Mouse (Mus musculus) neural tube, embryonic 15.5 days (tissue): ENCODE data around the gene Ptbp1. TPM values are rescaled to one million over a fixed set of nuclear protein-coding genes. Genes with fewer than 3 reads are reported as not detected.
A peak's percentile ranks its signal among the peaks of the same experiment; 100 is the strongest.

Experiments used
- ATAC-seq: fragments of 200-750 bp; cut with Nextera tagmentation; 2 replicates; pipeline ENCODE4 v1.8.0; 2017; ENCODE audit warnings: mild to moderate bottlenecking, moderate TSS enrichment, moderate library complexity; ENCODE audit not compliant: low FRiP score
- H3K27ac ChIP-seq: fragments of 300-500 bp; sonication (generic); replicated peaks from 2 replicates; pipeline ENCODE4 v1.5.1; 2015; ENCODE audit warnings: mild to moderate bottlenecking, inconsistent platforms
- H3K27me3 ChIP-seq: fragments of 300-500 bp; sonication (generic); replicated peaks from 2 replicates; pipeline ENCODE4 v1.6.1; 2015; ENCODE audit warnings: inconsistent platforms
- H3K36me3 ChIP-seq: fragments of 300-500 bp; sonication (generic); 2 replicates; pipeline ENCODE4 v1.6.1; 2015; ENCODE audit warnings: inconsistent platforms
- H3K4me1 ChIP-seq: fragments of 300-500 bp; sonication (generic); 2 replicates; pipeline ENCODE4 v1.6.1; 2015; ENCODE audit warnings: inconsistent platforms
- H3K4me2 ChIP-seq: fragments of 300-500 bp; sonication (generic); 2 replicates; pipeline ENCODE4 v1.6.1; 2015; ENCODE audit warnings: inconsistent platforms, mild to moderate bottlenecking, moderate library complexity
- H3K4me3 ChIP-seq: fragments of 300-500 bp; sonication (generic); replicated peaks from 2 replicates; pipeline ENCODE4 v1.5.1; 2015; ENCODE audit warnings: mild to moderate bottlenecking, inconsistent platforms
- H3K9ac ChIP-seq: fragments of 300-500 bp; sonication (generic); replicated peaks from 2 replicates; pipeline ENCODE4 v1.6.1; 2015; ENCODE audit warnings: mild to moderate bottlenecking, inconsistent platforms
- H3K9me3 ChIP-seq: fragments of 300-500 bp; sonication (generic); replicated peaks from 2 replicates; pipeline ENCODE4 v1.6.1; 2016; ENCODE audit warnings: inconsistent platforms
- WGBS: fragments of 180-500 bp; shearing (Covaris S2); methylation state at CpG from one replicate; pipeline ENCODE4 v1.1.7; 2015; ENCODE audit warnings: mixed read lengths; 5-methylcytosine and 5-hydroxymethylcytosine counted together
- polyA plus RNA-seq: library from polyadenylated mRNA; unstranded; fragments of >200 nt; fragmentation: Nextera tagmentation; extraction: Ambion mirVana; gene quantifications from 2 replicates; pipeline ENCODE4 v1.2.1, GENCODE M21; 2015

The Ptbp1 gene
- polyA plus RNA-seq, 1 experiment from 2014 or later, result 55.8 TPM

DNA sequence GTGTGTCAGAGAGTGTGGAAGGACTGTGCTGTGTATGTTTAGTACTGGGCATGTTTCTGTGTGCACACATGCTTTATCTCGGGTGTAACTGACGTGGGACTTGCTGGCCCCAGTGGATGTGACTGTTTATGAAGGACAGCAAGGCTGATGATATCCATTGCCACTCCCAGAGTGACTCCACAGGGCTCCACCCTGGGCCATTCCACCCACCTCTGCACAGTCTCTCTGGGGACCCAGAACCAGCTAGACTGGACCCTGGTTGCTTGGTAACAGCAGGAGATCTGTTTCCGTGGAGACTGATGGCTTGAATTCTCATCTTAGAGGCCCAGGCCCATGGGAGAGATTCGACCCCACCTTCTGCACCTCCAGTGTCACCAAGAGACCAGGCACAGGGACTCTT is 36.0 kb upstream of the Ptbp1 start:
- H3K4me1 ChIP-seq, result peaks cover 10% of the 10 kb centered on the region; the same call in 1 of the 2 replicates
- no peak overlapping the region for H3K4me3 ChIP-seq
- ATAC-seq, result no peak
- no peak overlapping the region for H3K9ac ChIP-seq
- no peak overlapping the region for H3K4me2 ChIP-seq
- H3K9me3 ChIP-seq, result no peaks in the 10 kb centered on the region
- H3K27ac ChIP-seq, result no peak overlapping the region
- peaks cover 64% of the 10 kb centered on the region for H3K36me3 ChIP-seq
- 72% methylated on average over 4 of the region's 4 CpGs for WGBS
- H3K27me3 ChIP-seq, result no peaks in the 10 kb centered on the region

DNA sequence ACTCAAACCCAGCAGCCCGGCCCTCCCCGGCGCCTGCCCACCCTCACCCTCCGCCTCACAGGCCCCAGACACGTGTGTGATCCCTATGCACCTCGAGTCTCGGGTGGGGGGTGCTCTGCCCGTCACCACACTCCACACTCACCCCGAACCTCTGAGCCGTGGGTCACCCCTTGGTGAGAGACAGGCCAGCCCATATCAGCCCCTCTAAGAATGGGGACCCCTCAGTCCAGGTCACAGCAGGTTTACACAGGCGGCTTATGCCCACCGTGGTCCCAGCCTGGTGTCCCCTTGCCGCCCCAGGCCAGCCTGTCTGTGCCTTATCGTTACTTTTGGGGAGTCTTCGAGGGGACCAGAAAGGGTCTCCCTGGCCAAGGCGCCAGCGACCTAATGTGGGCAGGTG is 34.6 kb upstream of the Ptbp1 start:
- Histone ChIP-seq H3K27ac (no peak overlapping the region), H3K36me3 (peaks cover 60% of the 10 kb centered on the region), H3K9ac (no peak overlapping the region), H3K4me2 (no peak overlapping the region), H3K4me3 (no peak overlapping the region), H3K9me3 (no peaks in the 10 kb centered on the region), H3K4me1 (peaks cover 10% of the 10 kb centered on the region; the same call in 1 of the 2 replicates), H3K27me3 (no peaks in the 10 kb centered on the region)
- 94% methylated on average over 17 of the region's 17 CpGs for WGBS
- no peak for ATAC-seq

DNA sequence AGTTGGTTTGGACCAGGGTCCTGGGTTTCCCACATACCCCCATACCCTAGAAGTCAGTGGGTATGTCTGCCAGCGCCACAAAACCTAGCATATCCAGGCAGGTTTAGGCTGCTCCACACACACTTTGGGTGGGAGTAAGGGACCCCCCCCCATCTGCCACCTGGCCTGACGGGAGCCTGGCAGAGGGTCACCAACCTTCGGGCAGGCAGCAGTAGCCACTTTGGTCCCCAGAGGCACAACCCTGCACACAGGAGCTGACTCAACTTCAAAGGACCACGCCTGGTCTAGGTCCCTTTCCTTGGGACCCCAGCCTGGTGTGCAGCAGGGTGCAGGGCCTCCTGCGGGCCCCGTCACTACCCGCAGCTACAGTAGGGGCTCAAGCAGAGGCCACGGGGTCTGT is 34.0 kb upstream of the Ptbp1 start:
- peaks cover 10% of the 10 kb centered on the region; the same call in 1 of the 2 replicates for H3K4me1 ChIP-seq
- H3K4me2 ChIP-seq, result no peak overlapping the region
- peaks cover 54% of the 10 kb centered on the region for H3K36me3 ChIP-seq
- no peaks in the 10 kb centered on the region for H3K27me3 ChIP-seq
- no peak overlapping the region for H3K27ac ChIP-seq
- no peak for ATAC-seq
- WGBS, result 91% methylated on average over 8 of the region's 8 CpGs
- no peak overlapping the region for H3K4me3 ChIP-seq
- no peaks in the 10 kb centered on the region for H3K9me3 ChIP-seq
- no peak overlapping the region for H3K9ac ChIP-seq

DNA sequence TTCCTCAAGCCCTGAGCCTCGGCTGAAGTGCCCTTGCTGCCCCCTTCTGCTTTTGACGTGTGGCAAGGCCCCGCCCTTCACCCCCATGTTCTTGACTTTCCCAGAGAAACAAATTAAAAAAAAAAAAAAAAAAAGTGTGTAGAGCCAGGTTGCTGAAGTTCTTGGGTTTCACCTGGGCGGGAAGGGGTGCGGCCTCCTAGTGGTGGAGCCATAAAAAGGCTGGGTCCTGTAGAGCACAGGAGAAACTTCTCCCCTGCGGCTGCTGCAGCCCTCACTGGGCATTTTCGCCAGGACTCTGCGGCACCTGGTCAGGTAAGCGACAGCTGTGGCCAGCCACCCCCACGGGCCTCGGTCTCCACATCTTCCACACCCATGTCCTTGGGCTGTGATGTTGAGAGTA is 33.4 kb upstream of the Ptbp1 start, which contains the start of gene Misp:
Gene Misp (plus strand): TSS at position 208 of the 400 bp plus-strand sequence.
- Histone ChIP-seq H3K27me3 (no peaks in the 10 kb centered on the region), H3K9me3 (no peaks in the 10 kb centered on the region), H3K27ac (no peak within 1 kb of the TSS), H3K9ac (no peak within 1 kb of the TSS), H3K4me2 (no peak within 1 kb of the TSS), H3K4me3 (no peak within 1 kb of the TSS), H3K36me3 (peaks cover 49% of the 10 kb centered on the region), H3K4me1 (peaks cover 10% of the 10 kb centered on the region; the same call in 1 of the 2 replicates)
- no peak for ATAC-seq
- WGBS, result 75% methylated on average over 11 of the region's 11 CpGs

DNA sequence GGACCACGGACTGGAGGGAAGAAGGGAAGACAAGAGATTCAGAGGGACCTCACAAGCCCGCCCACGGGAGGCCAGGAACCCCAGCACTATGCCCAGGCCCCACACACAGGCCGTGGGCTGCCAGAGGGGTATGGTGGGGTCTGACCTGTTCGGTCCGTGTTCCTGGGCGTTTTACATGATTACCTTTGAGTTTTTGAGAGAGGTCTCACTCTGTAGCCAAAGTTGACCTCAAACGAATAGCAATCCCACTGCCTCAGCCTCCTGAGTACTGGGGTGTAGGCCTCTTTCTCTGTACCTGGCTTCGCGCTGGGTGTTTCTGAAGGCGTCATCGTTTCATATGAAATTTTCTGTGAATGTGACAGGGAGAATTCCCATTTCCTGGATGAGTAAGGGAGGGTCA is 32.5 kb upstream of the Ptbp1 start:
- Histone ChIP-seq H3K36me3 (peaks cover 39% of the 10 kb centered on the region), H3K9me3 (no peaks in the 10 kb centered on the region), H3K9ac (no peak overlapping the region), H3K4me3 (no peak overlapping the region), H3K27ac (no peak overlapping the region), H3K27me3 (no peaks in the 10 kb centered on the region), H3K4me1 (peaks cover 10% of the 10 kb centered on the region; the same call in 1 of the 2 replicates), H3K4me2 (no peak overlapping the region; the same call in 1 of the 2 replicates)
- ATAC-seq, result no peak
- 91% methylated on average over 12 of the region's 12 CpGs for WGBS

DNA sequence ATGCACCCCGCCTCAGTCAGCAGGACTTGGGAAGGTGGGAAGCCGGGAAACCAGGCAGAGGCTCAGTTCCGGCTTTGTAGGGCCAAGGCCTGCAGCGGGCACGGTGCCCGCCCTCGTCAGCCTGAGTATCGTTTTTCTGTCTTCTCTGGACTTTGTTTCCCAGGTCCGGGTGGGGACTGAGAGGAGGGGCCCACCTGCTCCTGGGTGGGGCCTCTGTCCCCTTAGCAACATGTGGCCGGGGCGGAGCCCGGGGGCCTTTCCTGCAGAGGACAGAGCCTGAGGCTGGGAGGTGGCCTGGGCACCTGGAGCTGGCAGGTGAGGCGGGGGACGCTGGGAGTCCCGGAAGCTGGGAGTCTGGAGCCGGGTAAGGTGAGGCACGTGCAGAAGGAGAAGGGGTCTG is 31.9 kb upstream of the Ptbp1 start:
- peak overlapping the region; percentile 5; the same call in 1 of the 2 replicates for H3K4me2 ChIP-seq
- H3K4me3 ChIP-seq, result no peak overlapping the region
- H3K9ac ChIP-seq, result no peak overlapping the region
- H3K27ac ChIP-seq, result no peak overlapping the region
- 41% methylated on average over 16 of the region's 17 CpGs for WGBS
- no peak for ATAC-seq
- H3K4me1 ChIP-seq, result peaks cover 10% of the 10 kb centered on the region; the same call in 1 of the 2 replicates
- H3K36me3 ChIP-seq, result peaks cover 35% of the 10 kb centered on the region
- H3K9me3 ChIP-seq, result no peaks in the 10 kb centered on the region
- H3K27me3 ChIP-seq, result no peaks in the 10 kb centered on the region

DNA sequence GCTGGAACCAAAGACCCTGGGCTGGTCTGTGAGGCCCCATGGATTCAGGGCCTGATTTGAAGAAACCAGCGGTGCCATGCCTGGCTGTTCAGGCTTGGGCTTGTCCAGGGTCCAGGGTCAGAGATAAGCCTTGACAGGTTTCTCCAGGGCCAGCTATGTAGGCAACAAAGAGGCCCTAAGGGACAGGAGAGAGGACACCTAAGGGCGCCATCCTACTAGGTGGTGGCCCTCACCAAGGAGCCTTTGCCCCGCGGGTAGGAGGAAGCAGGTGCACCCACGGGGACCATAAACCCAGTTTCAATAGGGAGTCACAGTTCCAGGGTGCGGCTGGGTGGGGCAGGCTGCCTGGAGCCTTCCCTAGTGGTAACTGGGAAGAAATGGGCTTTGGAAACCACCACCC is 31.2 kb upstream of the Ptbp1 start:
- H3K9ac ChIP-seq, result no peak overlapping the region

DNA sequence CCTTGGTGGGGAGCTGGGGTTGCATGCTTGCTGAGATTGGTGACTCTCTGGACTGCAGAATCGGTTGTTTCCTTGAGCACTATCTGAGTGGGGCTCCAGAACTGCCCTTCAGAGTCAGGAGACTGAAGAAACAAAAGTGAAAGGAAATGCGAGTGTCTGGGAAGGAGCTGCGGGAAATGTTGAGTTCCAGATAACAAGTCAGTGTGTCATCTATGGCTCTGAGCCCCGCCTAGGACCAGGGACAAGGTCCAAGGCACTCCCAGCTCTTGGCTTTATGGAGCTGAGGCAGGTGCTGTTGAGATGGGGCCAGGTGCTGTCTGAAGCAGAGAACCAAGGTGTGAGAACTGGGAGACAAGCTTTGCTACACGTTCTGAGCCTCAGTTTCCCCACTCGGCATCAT is 29.8 kb upstream of the Ptbp1 start:
- peaks cover 10% of the 10 kb centered on the region; the same call in 1 of the 2 replicates for H3K4me1 ChIP-seq
- 75% methylated on average over 6 of the region's 6 CpGs for WGBS
- no peak for ATAC-seq
- H3K36me3 ChIP-seq, result peaks cover 22% of the 10 kb centered on the region
- H3K9me3 ChIP-seq, result no peaks in the 10 kb centered on the region
- no peak overlapping the region for H3K4me3 ChIP-seq
- no peaks in the 10 kb centered on the region for H3K27me3 ChIP-seq
- no peak overlapping the region for H3K9ac ChIP-seq
- no peak overlapping the region for H3K27ac ChIP-seq
- H3K4me2 ChIP-seq, result no peak overlapping the region

More for the DNA sequence above, 31.2 kb upstream of the Ptbp1 start:
- no peaks in the 10 kb centered on the region for H3K9me3 ChIP-seq
- H3K27ac ChIP-seq, result no peak overlapping the region
- peaks cover 35% of the 10 kb centered on the region for H3K36me3 ChIP-seq
- H3K4me1 ChIP-seq, result peaks cover 10% of the 10 kb centered on the region; the same call in 1 of the 2 replicates
- 0 out of 2 replicates have a peak overlapping the region, but pooled peaks have one; percentile 5 for H3K4me2 ChIP-seq
- no peak for ATAC-seq
- no peaks in the 10 kb centered on the region for H3K27me3 ChIP-seq
- no peak overlapping the region for H3K4me3 ChIP-seq
- WGBS, result 63% methylated on average over 6 of the region's 6 CpGs

DNA sequence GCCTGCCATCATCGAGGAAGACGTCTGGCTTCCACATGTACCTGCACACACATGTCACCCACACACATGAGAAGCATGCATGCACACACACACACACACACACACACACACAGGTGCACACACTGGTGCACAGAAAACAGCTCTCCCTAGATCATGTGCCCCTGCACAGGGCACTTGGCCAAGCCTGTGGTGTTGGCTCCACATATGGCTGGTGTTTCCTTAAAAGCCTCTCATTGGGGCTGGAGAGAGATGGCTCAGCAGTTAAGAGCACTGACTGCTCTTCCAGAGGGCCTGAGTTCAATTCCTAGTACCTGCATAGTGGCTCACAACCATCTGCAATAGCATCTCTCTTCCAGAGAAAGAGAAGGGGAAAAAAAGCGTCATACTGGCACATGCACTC is 22.6 kb upstream of the Ptbp1 start:
- H3K4me1 ChIP-seq, result 0 out of 2 replicates have a peak, but pooled peaks cover 5% of the 10 kb centered on the region
- H3K27me3 ChIP-seq, result 0 out of 2 replicates have a peak, but pooled peaks cover 3% of the 10 kb centered on the region
- no peak for ATAC-seq
- H3K27ac ChIP-seq, result no peak overlapping the region
- no peak overlapping the region for H3K4me2 ChIP-seq
- WGBS, result 88% methylated on average over 3 of the region's 3 CpGs
- H3K4me3 ChIP-seq, result no peak overlapping the region
- no peak overlapping the region for H3K9ac ChIP-seq
- H3K9me3 ChIP-seq, result no peaks in the 10 kb centered on the region
- no peaks in the 10 kb centered on the region for H3K36me3 ChIP-seq

DNA sequence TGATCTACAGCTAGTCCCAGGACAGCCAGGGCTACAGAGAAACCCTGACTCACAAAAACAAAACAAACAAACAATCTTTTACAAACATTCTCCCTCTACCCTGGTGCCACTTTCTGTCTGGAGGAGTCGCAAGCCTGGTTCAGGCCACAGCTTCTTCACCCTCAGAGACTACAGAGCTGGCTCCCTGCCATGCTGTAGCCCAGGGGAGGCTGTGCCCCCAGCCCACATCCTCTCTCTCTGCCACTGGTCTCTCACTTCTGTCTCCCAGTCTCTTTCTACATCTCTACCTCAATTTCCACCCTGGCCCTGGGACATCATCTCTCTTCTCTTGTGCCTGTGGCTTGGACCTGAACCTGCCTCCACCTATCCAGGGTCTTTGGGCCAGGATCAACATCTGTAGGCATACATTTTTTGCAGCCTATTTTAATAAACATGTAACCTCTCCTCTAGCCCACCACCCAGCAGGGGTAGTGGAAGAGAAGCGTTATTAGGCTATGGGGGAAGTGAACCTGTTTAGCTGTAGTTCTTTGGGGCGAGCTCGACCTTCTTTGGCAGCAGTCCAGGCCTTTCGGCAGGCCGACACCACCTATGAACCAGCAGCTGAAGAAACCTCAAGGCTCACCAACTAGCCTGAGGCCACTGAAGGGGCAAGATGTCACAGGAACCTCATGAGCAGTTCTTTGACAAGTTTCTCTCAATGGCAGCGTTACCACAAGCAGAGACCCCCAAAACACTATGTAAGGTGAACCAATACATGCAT is 22.0 kb upstream of the Ptbp1 start:
- H3K27me3 ChIP-seq, result 0 out of 2 replicates have a peak, but pooled peaks cover 3% of the 10 kb centered on the region
- H3K4me2 ChIP-seq, result no peak overlapping the region
- WGBS, result 79% methylated on average over 7 of the region's 7 CpGs
- no peak overlapping the region for H3K27ac ChIP-seq
- H3K9me3 ChIP-seq, result no peaks in the 10 kb centered on the region
- 0 out of 2 replicates have a peak, but pooled peaks cover 5% of the 10 kb centered on the region for H3K4me1 ChIP-seq
- ATAC-seq, result no peak
- H3K4me3 ChIP-seq, result no peak overlapping the region
- no peaks in the 10 kb centered on the region for H3K36me3 ChIP-seq
- H3K9ac ChIP-seq, result no peak overlapping the region

DNA sequence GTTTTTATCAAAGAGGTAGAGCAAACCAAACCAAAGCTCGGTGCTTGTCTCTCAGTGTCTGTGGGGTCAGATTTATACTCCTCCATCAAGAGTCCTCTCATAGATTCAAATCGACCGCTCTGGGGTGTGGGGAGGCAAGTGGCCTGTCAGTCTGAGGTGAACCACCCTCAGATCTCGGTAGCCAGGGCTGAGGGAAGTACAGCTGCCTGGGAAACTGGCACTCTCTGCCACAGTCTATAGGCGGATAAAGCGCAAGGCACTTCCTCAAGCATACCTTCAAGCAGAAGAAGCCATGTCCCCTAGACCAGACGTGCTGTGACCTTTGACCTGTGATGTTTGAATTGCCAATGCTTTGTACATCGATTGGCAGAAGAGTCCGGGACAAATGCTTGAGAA is 21.4 kb upstream of the Ptbp1 start:
- Histone ChIP-seq H3K9me3 (no peaks in the 10 kb centered on the region), H3K36me3 (no peaks in the 10 kb centered on the region), H3K9ac (no peak overlapping the region), H3K4me1 (0 out of 2 replicates have a peak, but pooled peaks cover 5% of the 10 kb centered on the region), H3K27ac (no peak overlapping the region), H3K4me2 (no peak overlapping the region), H3K4me3 (no peak overlapping the region), H3K27me3 (0 out of 2 replicates have a peak, but pooled peaks cover 3% of the 10 kb centered on the region)
- ATAC-seq, result no peak
- 77% methylated on average over 9 of the region's 9 CpGs for WGBS
